ENCODE assay signal across 48 mouse cellular contexts in the genomic region with DNA sequence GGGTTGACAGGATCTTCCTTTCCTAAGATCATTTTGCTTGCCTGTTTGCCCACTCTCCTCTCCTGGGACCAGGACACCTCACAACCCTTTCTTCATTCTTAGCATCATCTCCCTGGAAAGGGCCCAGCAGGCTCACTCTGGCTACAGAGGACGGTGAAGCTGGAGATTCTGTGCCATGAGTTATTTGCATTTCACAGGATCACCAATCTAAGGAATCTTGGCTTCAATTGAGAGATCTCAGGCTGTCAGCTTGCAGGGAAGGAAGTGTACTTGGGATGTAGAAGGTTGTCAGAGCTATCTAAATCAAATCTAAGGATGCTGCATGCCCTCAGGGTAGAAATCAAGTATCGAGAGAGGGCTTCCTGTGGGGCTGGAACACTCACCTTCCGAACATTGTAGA. TPM values are rescaled to one million over a fixed set of nuclear protein-coding genes. Genes with fewer than 3 reads are reported as not detected.
"Had no signal": no experiment of that assay in that cellular context is flagged by ENCODE, and none has a peak within 500 bp of the region (broad histone marks: within the 10 kb centered on the region; RNA-seq: fewer than 3 reads in every experiment).

No protein-coding gene starts in this region.

- H3K9ac ChIP-seq: heart, embryonic 12.5 days; heart, embryonic 13.5 days; heart, embryonic 15.5 days; hindbrain, embryonic 12.5 days; hindbrain, embryonic 13.5 days; hindbrain, embryonic 14.5 days; hindbrain, embryonic 15.5 days; intestine, embryonic 15.5 days; kidney, embryonic 15.5 days had no signal

- H3K4me3 ChIP-seq: heart, embryonic 12.5 days; heart, embryonic 13.5 days; heart, embryonic 15.5 days; hindbrain, embryonic 10.5 days; hindbrain, embryonic 12.5 days; hindbrain, embryonic 13.5 days; hindbrain, embryonic 15.5 days; intestine, embryonic 15.5 days; kidney, embryonic 15.5 days; layer of hippocampus, adult 2 months had no signal

- H3K4me1 ChIP-seq: heart, embryonic 12.5 days; heart, embryonic 13.5 days; heart, embryonic 15.5 days; hindbrain, embryonic 10.5 days; hindbrain, embryonic 12.5 days; hindbrain, embryonic 13.5 days; hindbrain, embryonic 15.5 days; intestine, embryonic 15.5 days; kidney, embryonic 15.5 days had no signal

- H3K36me3 ChIP-seq: heart, embryonic 12.5 days; heart, embryonic 13.5 days; heart, embryonic 15.5 days; hindbrain, embryonic 10.5 days; hindbrain, embryonic 12.5 days; hindbrain, embryonic 13.5 days; hindbrain, embryonic 15.5 days; intestine, embryonic 15.5 days; kidney, embryonic 15.5 days had no signal

- H3K27me3 ChIP-seq: heart, embryonic 15.5 days; hindbrain, embryonic 12.5 days; hindbrain, embryonic 13.5 days; hindbrain, embryonic 15.5 days; intestine, embryonic 15.5 days; kidney, embryonic 15.5 days had no signal

- ATAC-seq: hindbrain, embryonic 16.5 days; hindbrain, postnatal 0 days; inflammation-experienced regulatory T-cells, adult 6 months; intestine, embryonic 15.5 days; intestine, embryonic 16.5 days; intestine, postnatal 0 days had no signal

- H3K27ac ChIP-seq: heart, embryonic 13.5 days; heart, embryonic 15.5 days; hindbrain, embryonic 10.5 days; hindbrain, embryonic 12.5 days; hindbrain, embryonic 13.5 days; hindbrain, embryonic 14.5 days; hindbrain, embryonic 15.5 days; hindbrain, postnatal 0 days; intestine, embryonic 15.5 days; kidney, embryonic 15.5 days; kidney, postnatal 0 days; layer of hippocampus, adult 2 months had no signal

- DNase-seq: heart, postnatal 10 days; heart, postnatal 14 days; heart, postnatal 36 days; heart, postnatal 4 days; kidney, adult 11 months; kidney, adult 18-20 months; kidney, adult 2 months; kidney, adult 8-10 months; kidney, adult 9 months; kidney, postnatal 10 days; kidney, postnatal 14 days; kidney, postnatal 25 days; kidney, postnatal 36 days; kidney, postnatal 4 days; layer of hippocampus, adult 9-11 months; layer of hippocampus, postnatal 36 days had no signal

RNA-seq across cellular contexts. Expression of a gene that starts 8.3 kb away (rescaled TPM):
- total RNA-seq: heart, postnatal 10 days; heart, postnatal 14 days; heart, postnatal 25 days; heart, postnatal 36 days; heart, postnatal 4 days; hindbrain, postnatal 0 days had no signal
- polyA plus RNA-seq: heart, embryonic 11.5 days; heart, embryonic 12.5 days; heart, embryonic 13.5 days; heart, embryonic 14.5 days; heart, embryonic 15.5 days; heart, postnatal 0 days; hindbrain, embryonic 10.5 days; hindbrain, embryonic 11.5 days; hindbrain, embryonic 12.5 days; hindbrain, embryonic 14.5 days; hindbrain, embryonic 15.5 days; hindbrain, embryonic 16.5 days; intestine, embryonic 14.5 days; kidney, embryonic 14.5 days; kidney, embryonic 15.5 days; kidney, embryonic 16.5 days; large intestine, adult 2 months had no signal

RNA-seq across cellular contexts. Expression of a gene that starts 30.4 kb away (rescaled TPM):
- total RNA-seq: heart, postnatal 10 days; heart, postnatal 25 days; heart, postnatal 36 days; heart, postnatal 4 days; hematopoietic stem cell, adult 5-6 weeks; layer of hippocampus, adult 18-20 months; layer of hippocampus, adult 2 months; layer of hippocampus, adult 8-10 months; layer of hippocampus, postnatal 10 days; layer of hippocampus, postnatal 14 days; layer of hippocampus, postnatal 25 days; layer of hippocampus, postnatal 36 days had no signal
- polyA plus RNA-seq: heart, embryonic 12.5 days; heart, embryonic 14.5 days; heart, postnatal 0 days; hindbrain, embryonic 10.5 days; hindbrain, embryonic 11.5 days; hindbrain, embryonic 13.5 days; hindbrain, embryonic 14.5 days; hindbrain, embryonic 16.5 days; hindbrain, postnatal 0 days; inflammation-experienced regulatory T-cells, adult 6 months had no signal

RNA-seq across cellular contexts. Expression of a gene that starts 35.3 kb away (rescaled TPM):
- total RNA-seq: hematopoietic stem cell, adult 5-6 weeks had no signal
- polyA plus RNA-seq: heart, embryonic 14.5 days; inflammation-experienced regulatory T-cells, adult 6 months; intestine, embryonic 14.5 days had no signal

RNA-seq across cellular contexts. Expression of a gene that starts 55.9 kb away (rescaled TPM):
- total RNA-seq: hematopoietic stem cell, adult 5-6 weeks had no signal
